In genomic region chr1:45031436-45032027, GRCm38 (mm10) we compare ENCODE assay signal across 14 mouse cellular contexts.
DNase-seq lines count a peak whose midpoint lies in the region; ATAC-seq lines count a peak whose summit lies in the region.
"Had no signal": no experiment of that assay in that cellular context is flagged by ENCODE, and none has a peak within 500 bp of the region (broad histone marks: within the 10 kb centered on the region; RNA-seq: fewer than 3 reads in every experiment).

No protein-coding gene starts in this region.

- DNase-seq in embryonic facial prominence, embryonic 11.5 days (ENCODE audit: low spot score), result peak; percentile 63
- DNase-seq in embryonic facial prominence, embryonic 10.5 days (ENCODE audit: low spot score), result no peak
- DNase-seq in lung, postnatal 10 days, result no peak
- DNase-seq in embryonic facial prominence, embryonic 14.5 days (ENCODE audit: low spot score), result peak; percentile 88
- no peak for DNase-seq in ovary, postnatal 14 days (ENCODE audit: low spot score)
- DNase-seq: kidney, postnatal 25 days; left cerebral cortex, postnatal 4 days; right cerebral cortex, postnatal 25 days had no signal

- H3K4me3 ChIP-seq in embryonic facial prominence, embryonic 11.5 days (ENCODE audit: low read depth, low read length), result no peak overlapping the region
- H3K4me3 ChIP-seq in embryonic facial prominence, embryonic 10.5 days, result no peak overlapping the region
- no peak overlapping the region for H3K4me3 ChIP-seq in lung, embryonic 15.5 days
- H3K4me3 ChIP-seq in embryonic facial prominence, embryonic 14.5 days (ENCODE audit: low read depth, low read length), result no peak overlapping the region
- no peak overlapping the region for H3K4me3 ChIP-seq in neural tube, embryonic 14.5 days (ENCODE audit: low read depth, low read length)
- H3K4me3 ChIP-seq: heart, embryonic 13.5 days; hindbrain, embryonic 15.5 days; stomach, embryonic 15.5 days had no signal

- H3K4me1 ChIP-seq in embryonic facial prominence, embryonic 11.5 days (ENCODE audit: control insufficient read depth, insufficient read depth, low read length), result no peaks in the 10 kb centered on the region
- H3K4me1 ChIP-seq in embryonic facial prominence, embryonic 10.5 days, result peaks cover 7% of the 10 kb centered on the region
- H3K4me1 ChIP-seq in lung, embryonic 15.5 days, result no peaks in the 10 kb centered on the region
- H3K4me1 ChIP-seq in embryonic facial prominence, embryonic 14.5 days (ENCODE audit: control insufficient read depth, insufficient read depth, low read length), result peaks cover 10% of the 10 kb centered on the region; the same call in 1 of the 2 replicates
- no peaks in the 10 kb centered on the region for H3K4me1 ChIP-seq in neural tube, embryonic 14.5 days (ENCODE audit: control insufficient read depth, insufficient read depth, low read length)
- H3K4me1 ChIP-seq: heart, embryonic 13.5 days; hindbrain, embryonic 15.5 days; stomach, embryonic 15.5 days had no signal

- ATAC-seq in embryonic facial prominence, embryonic 11.5 days (replicated peaks; ENCODE audit: insufficient number of reproducible peaks, low FRiP score, low TSS enrichment, low read depth), result no peak
- ATAC-seq in lung, embryonic 15.5 days (ENCODE audit: borderline replicate concordance, extremely low read depth, low FRiP score, low TSS enrichment), result peak; percentile 35; the same call in 1 of the 2 replicates
- ATAC-seq in embryonic facial prominence, embryonic 14.5 days (ENCODE audit: low read depth), result peak; percentile 90
- peak; percentile 70 for ATAC-seq in neural tube, embryonic 14.5 days (ENCODE audit: low read depth)
- no peak for ATAC-seq in monocyte, adult 5-6 weeks (replicated peaks; ENCODE audit: insufficient number of reproducible peaks, low FRiP score, low TSS enrichment, poor library complexity, severe bottlenecking)

- no peak overlapping the region for H3K9ac ChIP-seq in embryonic facial prominence, embryonic 11.5 days (replicated peaks; ENCODE audit: low read length)
- H3K9ac ChIP-seq in lung, embryonic 15.5 days, result no peak overlapping the region
- H3K9ac ChIP-seq in embryonic facial prominence, embryonic 14.5 days (ENCODE audit: low read depth, low read length), result no peak overlapping the region
- no peak overlapping the region for H3K9ac ChIP-seq in neural tube, embryonic 14.5 days (replicated peaks; ENCODE audit: low read depth, low read length)
- H3K9ac ChIP-seq: heart, embryonic 13.5 days; hindbrain, embryonic 15.5 days; stomach, embryonic 15.5 days had no signal

- H3K9me3 ChIP-seq in embryonic facial prominence, embryonic 11.5 days (replicated peaks; ENCODE audit: control insufficient read depth, low read length), result no peaks in the 10 kb centered on the region
- no peaks in the 10 kb centered on the region; the same call in 1 of the 2 replicates for H3K9me3 ChIP-seq in embryonic facial prominence, embryonic 10.5 days
- H3K9me3 ChIP-seq in lung, embryonic 15.5 days, result no peaks in the 10 kb centered on the region
- 0 out of 2 replicates have a peak, but pooled peaks cover 4% of the 10 kb centered on the region for H3K9me3 ChIP-seq in embryonic facial prominence, embryonic 14.5 days (ENCODE audit: control insufficient read depth, low read length)
- H3K9me3 ChIP-seq in neural tube, embryonic 14.5 days (ENCODE audit: control insufficient read depth, low read length), result no peaks in the 10 kb centered on the region
- H3K9me3 ChIP-seq: heart, embryonic 13.5 days; hindbrain, embryonic 15.5 days; stomach, embryonic 15.5 days had no signal

- WGBS in embryonic facial prominence, embryonic 11.5 days, result 40% methylated on average over 4 of the region's 4 CpGs
- 51% methylated on average over 4 of the region's 4 CpGs for WGBS in embryonic facial prominence, embryonic 10.5 days
- WGBS in lung, embryonic 15.5 days, result 39% methylated on average over 4 of the region's 4 CpGs
- WGBS in embryonic facial prominence, embryonic 14.5 days, result 31% methylated on average over 4 of the region's 4 CpGs
- WGBS in neural tube, embryonic 14.5 days, result 61% methylated on average over 4 of the region's 4 CpGs

- no peaks in the 10 kb centered on the region for H3K27me3 ChIP-seq in embryonic facial prominence, embryonic 11.5 days (ENCODE audit: control insufficient read depth, insufficient read depth, low read length)
- H3K27me3 ChIP-seq in embryonic facial prominence, embryonic 10.5 days (replicated peaks; ENCODE audit: low read depth, poor library complexity, severe bottlenecking), result no peaks in the 10 kb centered on the region
- H3K27me3 ChIP-seq in lung, embryonic 15.5 days, result no peaks in the 10 kb centered on the region
- no peaks in the 10 kb centered on the region for H3K27me3 ChIP-seq in embryonic facial prominence, embryonic 14.5 days (replicated peaks; ENCODE audit: control insufficient read depth, insufficient read depth, low read length)
- H3K27me3 ChIP-seq in neural tube, embryonic 14.5 days (ENCODE audit: control insufficient read depth, insufficient read depth, low read length), result no peaks in the 10 kb centered on the region
- H3K27me3 ChIP-seq: heart, embryonic 13.5 days; hindbrain, embryonic 15.5 days; stomach, embryonic 15.5 days had no signal

- no peak overlapping the region for H3K4me2 ChIP-seq in embryonic facial prominence, embryonic 11.5 days (ENCODE audit: low read depth, low read length)
- no peak overlapping the region for H3K4me2 ChIP-seq in lung, embryonic 15.5 days
- no peak overlapping the region for H3K4me2 ChIP-seq in embryonic facial prominence, embryonic 14.5 days (ENCODE audit: low read depth, low read length)
- H3K4me2 ChIP-seq in neural tube, embryonic 14.5 days (ENCODE audit: low read depth, low read length), result no peak overlapping the region
- H3K4me2 ChIP-seq: heart, embryonic 13.5 days; hindbrain, embryonic 15.5 days; stomach, embryonic 15.5 days had no signal

- H3K27ac ChIP-seq in embryonic facial prominence, embryonic 11.5 days (replicated peaks; ENCODE audit: low read depth, low read length), result no peak overlapping the region
- H3K27ac ChIP-seq in embryonic facial prominence, embryonic 10.5 days (replicated peaks), result no peak overlapping the region; the same call in 1 of the 2 replicates
- H3K27ac ChIP-seq in lung, embryonic 15.5 days, result no peak overlapping the region
- peak overlapping the region; percentile 22 for H3K27ac ChIP-seq in embryonic facial prominence, embryonic 14.5 days (replicated peaks; ENCODE audit: low read depth, low read length)
- H3K27ac ChIP-seq in neural tube, embryonic 14.5 days (ENCODE audit: low read depth, low read length), result no peak overlapping the region
- H3K27ac ChIP-seq: heart, embryonic 13.5 days; hindbrain, embryonic 15.5 days; stomach, embryonic 15.5 days had no signal

- no peaks in the 10 kb centered on the region for H3K36me3 ChIP-seq in embryonic facial prominence, embryonic 11.5 days (replicated peaks; ENCODE audit: control insufficient read depth, insufficient read depth, low read depth, low read length)
- no peaks in the 10 kb centered on the region for H3K36me3 ChIP-seq in embryonic facial prominence, embryonic 10.5 days (replicated peaks)
- H3K36me3 ChIP-seq in lung, embryonic 15.5 days, result no peaks in the 10 kb centered on the region
- no peaks in the 10 kb centered on the region for H3K36me3 ChIP-seq in embryonic facial prominence, embryonic 14.5 days (ENCODE audit: control insufficient read depth, insufficient read depth, low read length)
- no peaks in the 10 kb centered on the region for H3K36me3 ChIP-seq in neural tube, embryonic 14.5 days (ENCODE audit: control insufficient read depth, insufficient read depth, low read length)
- H3K36me3 ChIP-seq: heart, embryonic 13.5 days; hindbrain, embryonic 15.5 days; stomach, embryonic 15.5 days had no signal

Comparison
In these comparisons a context has a peak if more than half of its experiments do, and no peak if none do; other contexts are left out.
1. ATAC-seq: peak in lung, embryonic 15.5 days (single experiment), embryonic facial prominence, embryonic 14.5 days (single experiment) and neural tube, embryonic 14.5 days (single experiment); none in embryonic facial prominence, embryonic 11.5 days (single experiment) and monocyte, adult 5-6 weeks (single experiment).
2. DNase-seq: peak in embryonic facial prominence, embryonic 11.5 days (single experiment) and embryonic facial prominence, embryonic 14.5 days (single experiment); none in embryonic facial prominence, embryonic 10.5 days (single experiment), lung, postnatal 10 days (single experiment) and ovary, postnatal 14 days (single experiment).